Mouse (Mus musculus) adrenal gland, postnatal 4 days (tissue): ENCODE measurements around the gene Hyal3. TPM values are rescaled to one million over a fixed set of nuclear protein-coding genes. Genes with fewer than 3 reads are reported as not detected.

ENCODE experiments used
- DNase-seq, 2 experiments: peaks; one replicate each; pipeline ENCODE4 v3.0.0; 2021 to 2022; ENCODE audit warnings: low spot score in 2 of 2, mixed read lengths in 2 of 2
- total RNA-seq, 2 experiments: library from RNA; stranded (reverse); gene quantifications; 2 replicates each; pipeline ENCODE4 v1.2.3; 2021

Gene Hyal3
- total RNA-seq, 2 experiments from 2014 or later: 2.7 to 2.9 TPM

- no peak for DNase-seq
Measured at GRCm38 (mm10) chr9:107593101-107593976, 12.7 kb downstream of the Hyal3 start.

GRCm38 (mm10) chr9:107594281-107595062 lies 13.9 kb downstream of the Hyal3 start:
- no peak for DNase-seq

DNA sequence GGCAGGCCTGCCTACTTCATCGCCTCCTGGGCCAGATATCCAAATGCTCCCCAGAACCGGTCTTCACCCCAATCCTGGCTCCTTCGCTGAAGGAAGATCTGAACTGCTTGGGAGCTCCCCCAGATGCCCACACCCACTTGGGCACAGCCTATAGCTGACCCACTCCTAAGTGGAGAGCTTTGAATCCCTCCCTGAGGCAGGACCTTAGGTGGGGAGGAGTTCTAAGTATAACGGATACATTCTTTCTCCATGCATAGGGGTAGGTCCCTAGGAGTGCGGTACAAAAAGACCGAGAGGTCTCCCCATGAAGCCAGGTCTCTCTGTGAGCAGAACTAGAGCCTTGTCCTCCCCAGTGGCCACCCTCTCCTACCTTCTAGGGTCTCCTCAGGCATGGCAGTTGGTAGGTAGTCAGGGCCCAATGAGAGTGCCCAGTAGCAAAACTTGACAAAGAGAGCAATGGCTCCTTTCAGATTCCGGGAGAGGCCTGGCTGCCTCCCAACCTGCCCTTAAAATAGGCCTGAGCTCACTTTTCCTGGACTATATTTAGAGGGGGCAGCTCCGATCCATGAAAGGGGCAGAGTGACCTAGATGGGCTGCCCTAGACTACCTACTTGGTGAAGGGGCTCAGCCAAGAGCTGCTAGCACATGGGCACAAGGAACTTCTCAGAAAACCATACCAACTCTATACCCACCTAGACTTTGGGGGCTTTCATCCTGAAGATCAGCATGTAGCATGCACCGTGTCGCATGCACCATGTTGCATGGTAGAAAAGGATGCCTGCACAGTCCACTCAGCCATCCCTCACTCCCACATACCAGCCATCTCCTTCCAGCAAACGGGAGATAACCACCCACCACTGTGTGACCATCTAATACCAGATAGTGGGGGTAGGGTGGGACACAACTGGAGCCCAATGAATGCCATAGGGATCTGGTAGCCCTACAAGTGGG lies 16.3 kb downstream of the Hyal3 start:
- DNase-seq: no peak

GRCm38 (mm10) chr9:107598385-107598784 lies 17.8 kb downstream of the Hyal3 start:
- no peak for DNase-seq

DNA sequence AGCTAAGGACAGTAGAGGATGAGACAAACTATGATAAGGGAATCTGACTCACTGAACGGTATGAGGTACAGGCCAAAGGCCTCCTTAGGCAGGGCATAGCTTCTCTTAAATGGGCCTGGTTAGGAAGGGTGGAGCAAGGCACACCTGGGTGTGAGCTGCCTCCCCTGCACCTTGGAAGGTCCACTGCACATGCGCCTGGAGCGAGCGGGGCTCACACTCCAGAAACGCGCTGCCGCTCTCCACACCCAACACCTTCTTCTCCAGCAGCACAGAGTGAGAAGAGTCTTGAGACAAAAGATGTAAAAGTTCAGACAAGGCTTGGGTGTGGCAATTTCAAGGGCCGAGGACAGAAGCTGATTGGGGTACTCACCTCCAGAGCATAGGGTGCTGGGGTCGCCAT lies 18.8 kb downstream of the Hyal3 start:
- no peak for DNase-seq

DNA sequence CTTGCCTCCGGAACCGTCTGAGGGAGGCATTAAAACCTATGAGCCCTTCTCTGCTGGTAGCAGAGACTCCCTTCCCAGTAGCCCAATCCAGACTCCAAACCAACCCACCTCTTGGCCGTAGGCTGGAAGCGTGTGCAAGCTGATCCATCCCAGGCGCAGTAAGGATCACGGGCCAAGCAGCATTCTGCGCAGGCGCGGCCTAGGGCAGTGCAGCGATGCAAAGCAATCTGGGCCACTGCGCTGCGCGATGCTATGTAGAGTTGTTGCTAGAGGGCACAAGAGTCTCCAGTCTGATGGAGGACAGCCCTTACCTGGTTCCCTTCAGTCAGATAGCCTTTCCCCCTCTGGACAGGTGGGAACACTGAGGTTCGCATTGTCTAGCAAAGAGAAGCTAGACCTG lies 19.2 kb downstream of the Hyal3 start:
- DNase-seq: no peak

GRCm38 (mm10) chr9:107600745-107601144 lies 20.1 kb downstream of the Hyal3 start:
- DNase-seq: no peak

DNA sequence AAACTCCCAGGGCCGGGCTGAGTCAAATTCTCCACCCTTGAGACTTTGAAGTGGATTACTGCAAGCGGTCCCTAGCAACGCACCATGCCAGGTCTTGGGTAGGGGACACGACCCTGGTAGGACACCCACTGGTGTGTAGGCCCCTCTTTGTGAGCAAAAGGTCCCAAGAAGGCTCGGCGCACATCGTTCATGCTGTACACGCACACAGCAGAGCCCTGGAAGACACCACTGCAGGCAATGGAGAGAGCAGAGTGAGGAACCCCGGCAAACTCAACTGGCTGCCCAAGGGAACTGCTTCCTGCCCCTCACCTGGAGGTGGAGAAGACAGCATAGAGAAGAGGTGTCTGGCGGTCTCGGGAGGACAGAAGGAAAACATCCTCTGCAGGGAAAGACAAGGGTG lies 20.7 kb downstream of the Hyal3 start:
- no peak for DNase-seq

GRCm38 (mm10) chr9:107602068-107602648 lies 21.5 kb downstream of the Hyal3 start:
- peak; percentile 87 to 91 for DNase-seq

DNA sequence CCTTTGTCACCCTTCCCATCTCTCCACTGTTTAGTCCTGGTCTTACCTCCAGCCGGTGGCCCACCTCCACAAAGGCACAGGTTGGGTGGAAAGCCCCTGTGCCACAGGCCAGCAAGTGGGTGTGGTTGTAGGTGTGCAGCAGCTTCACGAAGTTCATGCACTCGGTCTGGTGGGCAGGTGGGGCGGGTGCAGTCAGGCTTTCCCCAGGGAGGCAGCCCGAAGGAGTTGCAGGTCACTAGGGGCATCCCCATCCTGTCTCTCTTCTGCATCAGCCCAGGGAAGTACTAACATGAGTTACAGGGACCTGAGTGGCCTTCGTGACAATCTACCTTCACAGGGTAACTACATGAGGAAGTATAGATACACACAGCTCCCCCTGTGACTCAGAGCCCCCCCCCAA lies 22.6 kb downstream of the Hyal3 start:
- no peak for DNase-seq

- DNase-seq: no peak
Measured at GRCm38 (mm10) chr9:107605041-107605661, 24.5 kb downstream of the Hyal3 start.

DNA sequence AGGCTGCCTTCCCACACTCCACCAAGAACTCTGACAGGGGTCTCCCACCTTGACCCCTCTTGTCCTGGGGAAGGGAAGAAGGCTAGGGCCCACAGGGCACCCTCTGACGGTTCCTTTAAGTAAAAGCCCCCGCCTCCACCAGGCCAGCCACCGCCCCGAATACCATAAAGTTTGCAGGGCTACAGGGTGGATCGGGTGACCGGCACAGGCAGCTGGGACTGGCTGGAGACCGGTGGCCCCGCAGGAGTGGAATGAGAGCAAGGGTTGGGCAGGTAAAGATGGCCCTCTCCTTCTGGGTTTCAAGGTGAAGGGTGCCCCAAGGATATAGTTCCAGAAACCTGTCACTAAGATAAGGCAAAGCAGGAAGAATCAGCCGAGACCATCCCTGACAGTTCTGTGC lies 26.0 kb downstream of the Hyal3 start:
- DNase-seq: no peak

- DNase-seq: no peak
Measured at GRCm38 (mm10) chr9:107607036-107607435, 26.4 kb downstream of the Hyal3 start.

DNA sequence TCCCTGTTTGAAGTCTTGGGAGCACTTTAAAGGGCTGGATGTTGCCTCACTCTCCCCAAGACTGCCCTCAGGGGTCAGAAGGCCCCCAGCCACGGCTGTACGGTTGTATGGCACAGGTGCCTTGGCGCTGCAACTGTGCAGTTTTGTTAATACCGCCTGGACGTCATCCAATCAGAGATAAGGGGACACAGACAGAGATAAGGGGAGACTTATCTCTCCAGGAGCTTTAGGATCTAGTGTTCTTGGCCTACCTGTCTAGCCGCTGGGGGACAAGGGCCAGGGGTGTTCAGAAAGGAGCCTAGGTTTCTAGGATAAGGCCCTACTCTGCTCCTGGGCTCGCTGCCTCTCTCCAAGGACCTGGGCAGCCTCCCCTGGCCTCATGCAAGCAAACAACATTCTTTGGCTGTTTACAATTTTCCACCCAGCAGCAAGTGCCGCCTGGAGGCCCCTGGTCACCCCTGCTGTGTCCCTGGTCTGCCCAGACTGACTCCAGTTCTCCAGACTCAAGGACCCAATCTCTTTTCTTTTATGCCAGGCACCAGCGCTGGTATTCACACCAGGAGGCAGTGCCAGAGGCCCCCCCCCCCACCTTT lies 27.1 kb downstream of the Hyal3 start:
- no peak for DNase-seq

GRCm38 (mm10) chr9:107608741-107609432 lies 28.3 kb downstream of the Hyal3 start, which contains the start of gene Sema3b:
TSS of gene Sema3b (minus strand) at chr9:107609229.
- DNase-seq: no peak

GRCm38 (mm10) chr9:107609433-107609830 lies 28.8 kb downstream of the Hyal3 start:
- DNase-seq: no peak

DNA sequence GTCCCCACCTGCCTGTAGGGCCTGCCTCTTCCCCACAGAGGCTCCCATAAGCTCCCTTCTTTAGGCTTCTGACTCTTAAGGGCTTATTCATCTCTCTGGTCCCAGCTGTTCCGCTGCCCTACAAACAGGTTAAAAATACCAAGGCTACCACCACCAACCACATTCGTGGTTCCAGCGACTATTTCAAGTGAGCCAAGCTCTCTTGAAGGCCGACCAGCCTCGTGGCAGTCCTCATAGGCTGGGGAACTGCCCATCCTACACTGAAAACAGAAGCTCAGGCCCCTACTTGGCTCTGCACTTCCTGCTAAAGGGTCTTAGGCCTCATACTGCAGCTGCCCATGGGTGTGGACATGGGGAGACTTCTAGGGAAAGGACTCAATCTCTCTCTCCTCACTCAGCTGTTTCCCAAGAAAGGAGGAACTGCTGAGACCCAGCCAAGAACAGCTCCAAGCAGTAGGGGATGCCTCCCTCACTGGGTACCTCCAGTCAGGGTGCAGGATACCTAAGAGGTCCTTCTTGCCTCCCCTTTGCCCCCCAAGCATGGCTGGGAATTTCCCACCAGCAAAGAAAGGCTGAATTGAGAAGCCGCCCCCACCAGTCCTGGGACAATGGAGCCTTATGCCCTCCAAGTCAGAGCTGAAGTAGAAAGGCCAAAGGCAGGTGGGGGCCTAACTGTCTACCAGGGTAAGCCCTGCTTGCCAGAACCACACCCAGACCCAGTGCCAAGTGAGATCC lies 31.0 kb downstream of the Hyal3 start:
- DNase-seq: no peak

DNA sequence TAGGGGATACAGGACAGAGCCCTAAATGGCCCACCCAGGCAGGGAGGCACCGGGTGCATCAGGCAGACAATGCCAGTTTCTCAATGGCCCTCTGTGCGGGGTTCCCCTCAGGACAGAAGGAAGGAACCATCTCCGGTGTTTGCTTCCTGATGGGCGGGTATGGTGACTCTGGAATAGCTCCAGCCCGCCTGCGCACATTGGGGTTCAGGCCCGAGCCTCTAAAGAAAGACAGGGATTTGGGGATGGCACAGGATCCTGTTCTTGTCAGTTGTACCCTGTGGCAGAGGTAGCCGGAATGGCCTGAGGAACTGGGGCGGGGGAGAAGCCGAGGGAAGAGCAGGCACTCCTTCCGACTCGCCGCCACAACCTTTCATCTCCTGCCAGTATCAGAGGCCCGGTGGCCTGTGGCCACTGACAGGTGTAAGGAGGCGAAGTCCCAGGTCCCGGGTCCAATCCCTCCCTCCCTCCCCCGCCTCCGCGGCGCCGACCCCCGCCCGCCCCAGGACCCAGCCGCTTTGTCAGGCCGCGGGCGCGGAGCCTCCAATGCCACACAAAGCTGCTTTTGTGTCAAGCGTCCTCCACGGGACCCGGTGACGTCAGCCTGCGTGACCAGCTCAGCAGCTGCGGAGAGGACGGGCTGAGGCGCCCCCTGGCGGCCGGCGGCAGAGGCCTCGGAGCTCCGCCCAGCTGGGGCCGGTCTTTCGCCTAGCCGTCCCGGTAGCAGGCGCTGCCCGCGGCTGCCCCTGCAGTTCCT lies 31.8 kb downstream of the Hyal3 start:
- peak; percentile 95 to 98 for DNase-seq
